Mouse (Mus musculus) erythroblast, embryonic 14.5 days (primary cell): ENCODE results near the gene Cd72. TPM values are rescaled to one million over a fixed set of nuclear protein-coding genes. Genes with fewer than 3 reads are reported as not detected.

Experiments used
- H3K27me3 ChIP-seq: 2 replicates; pipeline ENCODE4 v1.6.1; 2012; ENCODE audit warnings: inconsistent platforms; ENCODE audit not compliant: control insufficient read depth
- H3K36me3 ChIP-seq: 2 replicates; pipeline ENCODE4 v1.6.1; 2012; ENCODE audit warnings: mild to moderate bottlenecking, inconsistent platforms; ENCODE audit not compliant: control insufficient read depth
- H3K4me1 ChIP-seq: 2 replicates; pipeline ENCODE4 v1.6.1; 2012; ENCODE audit warnings: inconsistent platforms; ENCODE audit not compliant: control insufficient read depth
- H3K4me3 ChIP-seq: replicated peaks from 2 replicates; pipeline ENCODE3; 2012; ENCODE audit warnings: moderate library complexity, mild to moderate bottlenecking, inconsistent platforms
- H3K9me3 ChIP-seq: 2 replicates; pipeline ENCODE4 v1.6.1; 2012; ENCODE audit warnings: low read length, inconsistent platforms, mixed read lengths; ENCODE audit not compliant: control insufficient read depth
- GATA1 ChIP-seq: IDR thresholded peaks from 2 replicates; pipeline ENCODE4 v1.6.1; 2012; ENCODE audit warnings: low read length, inconsistent platforms, mixed read lengths
- TAL1 ChIP-seq: IDR thresholded peaks from 3 replicates; pipeline ENCODE4 v1.6.1; 2012; ENCODE audit warnings: low read length, inconsistent platforms, mixed read lengths
- polyA plus RNA-seq: library from polyadenylated mRNA; stranded (reverse); fragments of >175 nt; gene quantifications from 2 replicates; pipeline ENCODE4 v1.2.3, GENCODE M21; 2012

Cd72 gene
- polyA plus RNA-seq, 1 experiment: 0.09 TPM

- TF ChIP-seq GATA1 (no peak), TAL1 (no peak)
- Histone ChIP-seq H3K4me3 (no peak overlapping the region), H3K36me3 (no peaks in the 10 kb centered on the region), H3K4me1 (peaks cover 2% of the 10 kb centered on the region; the same call in 1 of the 2 replicates), H3K27me3 (no peaks in the 10 kb centered on the region), H3K9me3 (peaks cover 12% of the 10 kb centered on the region)
Observed at GRCm38 (mm10) chr4:43416071-43416490, 38.3 kb downstream of the Cd72 start.

GRCm38 (mm10) chr4:43415221-43416070 is 39.0 kb downstream of the Cd72 start:
- peaks cover 12% of the 10 kb centered on the region for H3K9me3 ChIP-seq
- H3K4me3 ChIP-seq: no peak overlapping the region
- H3K4me1 ChIP-seq: peaks cover under 1% of the 10 kb centered on the region; the same call in 1 of the 2 replicates
- TF ChIP-seq GATA1: no peak
- no peak for TF ChIP-seq TAL1
- H3K36me3 ChIP-seq: no peaks in the 10 kb centered on the region
- H3K27me3 ChIP-seq: no peaks in the 10 kb centered on the region

- Histone ChIP-seq H3K27me3 (no peaks in the 10 kb centered on the region), H3K36me3 (no peaks in the 10 kb centered on the region), H3K9me3 (peaks cover 12% of the 10 kb centered on the region), H3K4me1 (no peaks in the 10 kb centered on the region), H3K4me3 (no peak overlapping the region)
- TF ChIP-seq GATA1: no peak
- TF ChIP-seq TAL1: no peak
Observed at GRCm38 (mm10) chr4:43414761-43415160, 39.7 kb downstream of the Cd72 start.

GRCm38 (mm10) chr4:43407071-43407920 is 47.1 kb downstream of the Cd72 start:
- no peaks in the 10 kb centered on the region for H3K4me1 ChIP-seq
- H3K4me3 ChIP-seq: no peak overlapping the region
- no peaks in the 10 kb centered on the region for H3K9me3 ChIP-seq
- H3K27me3 ChIP-seq: peaks cover 26% of the 10 kb centered on the region
- no peak for TF ChIP-seq TAL1
- TF ChIP-seq GATA1: no peak
- no peaks in the 10 kb centered on the region for H3K36me3 ChIP-seq

- Histone ChIP-seq H3K4me1 (no peaks in the 10 kb centered on the region), H3K4me3 (no peak overlapping the region), H3K9me3 (no peaks in the 10 kb centered on the region), H3K36me3 (no peaks in the 10 kb centered on the region), H3K27me3 (peaks cover 26% of the 10 kb centered on the region)
- TF ChIP-seq GATA1 (no peak), TAL1 (no peak)
Observed at GRCm38 (mm10) chr4:43406162-43406971, 48.1 kb downstream of the Cd72 start.

- TF ChIP-seq TAL1: no peak
- no peak for TF ChIP-seq GATA1
- H3K4me1 ChIP-seq: no peaks in the 10 kb centered on the region
- no peaks in the 10 kb centered on the region for H3K9me3 ChIP-seq
- H3K36me3 ChIP-seq: no peaks in the 10 kb centered on the region
- peaks cover 26% of the 10 kb centered on the region for H3K27me3 ChIP-seq
- no peak overlapping the region for H3K4me3 ChIP-seq
Observed at GRCm38 (mm10) chr4:43404697-43405096, 49.7 kb downstream of the Cd72 start.

- H3K4me1 ChIP-seq: no peaks in the 10 kb centered on the region
- no peaks in the 10 kb centered on the region for H3K9me3 ChIP-seq
- H3K36me3 ChIP-seq: no peaks in the 10 kb centered on the region
- no peak overlapping the region for H3K4me3 ChIP-seq
- TF ChIP-seq GATA1 (no peak), TAL1 (no peak)
- peaks cover 19% of the 10 kb centered on the region for H3K27me3 ChIP-seq
Observed at GRCm38 (mm10) chr4:43402212-43402611, 52.2 kb downstream of the Cd72 start.

GRCm38 (mm10) chr4:43401486-43401885 is 52.9 kb downstream of the Cd72 start:
- Histone ChIP-seq H3K4me1 (no peaks in the 10 kb centered on the region), H3K36me3 (no peaks in the 10 kb centered on the region), H3K4me3 (no peak overlapping the region), H3K27me3 (peaks cover 13% of the 10 kb centered on the region), H3K9me3 (no peaks in the 10 kb centered on the region)
- TF ChIP-seq TAL1: no peak
- no peak for TF ChIP-seq GATA1
